Mouse (Mus musculus): ENCODE measurements at regions not wholly inside any gene's neighbourhood (a gene's known extent, or its start where the extent isn't known, plus 50 kb on each side); places are given as distances from the start of the nearest gene placed in this dataset.

DNA sequence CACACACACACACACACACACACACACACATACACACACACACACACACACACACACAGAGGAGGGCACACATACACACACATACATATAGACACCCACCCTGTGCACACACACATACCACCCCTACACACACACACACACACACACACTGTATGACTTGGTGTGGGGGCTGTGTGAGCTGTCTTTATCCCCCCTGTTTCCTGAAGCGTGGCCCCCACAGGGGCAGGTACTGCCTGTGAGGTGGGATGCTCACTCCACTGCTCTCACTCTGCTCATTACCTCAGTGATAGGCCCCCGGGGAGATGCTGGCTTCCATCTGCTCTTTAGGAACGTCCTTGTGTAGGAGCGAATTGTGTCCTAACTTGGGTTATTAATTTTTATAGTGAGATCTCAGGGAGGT is 157.7 kb downstream of the Ifng start:
- Histone ChIP-seq H3K4me1 (replicated peaks; ENCODE audit: control insufficient read depth, insufficient read depth, low read length) (no peaks in the 10 kb centered on the region; the same call in 1 of the 2 replicates), H3K27ac (ENCODE audit: control insufficient read depth, insufficient read depth, low read length) (no peak overlapping the region), H3K27me3 (ENCODE audit: control insufficient read depth, insufficient read depth, low read length) (no peaks in the 10 kb centered on the region), H3K36me3 (ENCODE audit: control insufficient read depth, insufficient read depth, low read length) (no peaks in the 10 kb centered on the region), H3K4me3 (ENCODE audit: control insufficient read depth, insufficient read depth, low read length) (no peak overlapping the region)
- TF ChIP-seq POLR2A (IDR thresholded peaks at IDR 0.05; ENCODE audit: control insufficient read depth, extremely low read depth, insufficient read depth, low read length, poor library complexity) (no peak), CTCF (IDR thresholded peaks at IDR 0.05; ENCODE audit: borderline replicate concordance, control insufficient read depth, extremely low read depth, insufficient read depth, low read length, poor library complexity) (no peak)
- WGBS = 92% methylated on average over 4 of the region's 4 CpGs
- DNase-seq = no peak

DNA sequence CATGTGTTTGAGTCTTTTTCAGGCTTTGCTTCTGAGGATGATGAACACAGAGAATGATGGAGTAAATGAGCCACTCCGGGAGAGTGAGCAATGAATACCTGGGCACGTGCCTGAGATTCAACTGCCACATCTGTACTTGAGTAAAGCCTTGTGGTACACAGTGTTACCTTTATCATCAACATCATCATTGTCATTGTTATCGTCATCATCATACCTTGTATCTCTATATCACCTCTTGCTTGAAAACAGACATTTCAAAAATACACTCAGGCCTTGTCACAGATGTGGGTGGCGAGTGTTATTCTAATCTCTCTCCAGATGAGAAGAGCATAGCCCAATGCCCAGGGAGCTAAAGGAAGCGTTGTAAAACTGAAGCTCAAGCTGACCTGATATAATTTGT is 158.4 kb downstream of the Ifng start:
- Histone ChIP-seq H3K36me3 (ENCODE audit: control insufficient read depth, insufficient read depth, low read length) (no peaks in the 10 kb centered on the region), H3K4me3 (ENCODE audit: control insufficient read depth, insufficient read depth, low read length) (no peak overlapping the region), H3K27ac (ENCODE audit: control insufficient read depth, insufficient read depth, low read length) (no peak overlapping the region), H3K4me1 (replicated peaks; ENCODE audit: control insufficient read depth, insufficient read depth, low read length) (no peaks in the 10 kb centered on the region; the same call in none of the 2 replicates), H3K27me3 (ENCODE audit: control insufficient read depth, insufficient read depth, low read length) (no peaks in the 10 kb centered on the region)
- no peak for DNase-seq
- 28% methylated on average over 5 of the region's 5 CpGs for WGBS
- TF ChIP-seq CTCF (IDR thresholded peaks at IDR 0.05; ENCODE audit: borderline replicate concordance, control insufficient read depth, extremely low read depth, insufficient read depth, low read length, poor library complexity) (no peak), POLR2A (IDR thresholded peaks at IDR 0.05; ENCODE audit: control insufficient read depth, extremely low read depth, insufficient read depth, low read length, poor library complexity) (no peak)

DNA sequence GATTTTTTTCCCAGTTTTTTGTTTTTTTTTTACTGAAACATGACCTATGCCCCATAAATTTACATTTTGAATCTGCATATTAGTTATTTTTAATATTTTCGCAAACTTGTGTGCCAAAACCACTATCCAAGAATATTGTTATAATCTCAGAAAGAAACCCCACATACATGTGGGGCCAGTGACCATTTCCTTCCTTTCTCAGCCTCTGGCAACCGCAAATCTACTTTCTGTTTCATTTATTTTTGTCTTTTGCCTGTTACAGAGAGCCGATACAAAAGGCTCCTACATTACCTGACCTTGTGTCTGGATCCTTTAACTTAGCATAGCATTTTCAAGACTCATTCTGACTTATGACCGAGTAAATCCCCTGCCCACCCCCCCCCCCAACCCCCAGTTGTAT is 158.8 kb downstream of the Ifng start:
- WGBS = 10% methylated on average over 4 of the region's 4 CpGs
- no peaks in the 10 kb centered on the region; the same call in none of the 2 replicates for H3K4me1 ChIP-seq (replicated peaks; ENCODE audit: control insufficient read depth, insufficient read depth, low read length)
- no peak overlapping the region for H3K4me3 ChIP-seq (ENCODE audit: control insufficient read depth, insufficient read depth, low read length)
- no peak overlapping the region for H3K27ac ChIP-seq (ENCODE audit: control insufficient read depth, insufficient read depth, low read length)
- TF ChIP-seq CTCF (IDR thresholded peaks at IDR 0.05; ENCODE audit: borderline replicate concordance, control insufficient read depth, extremely low read depth, insufficient read depth, low read length, poor library complexity) (no peak), POLR2A (IDR thresholded peaks at IDR 0.05; ENCODE audit: control insufficient read depth, extremely low read depth, insufficient read depth, low read length, poor library complexity) (no peak)
- no peaks in the 10 kb centered on the region for H3K27me3 ChIP-seq (ENCODE audit: control insufficient read depth, insufficient read depth, low read length)
- DNase-seq = no peak
- H3K36me3 ChIP-seq (ENCODE audit: control insufficient read depth, insufficient read depth, low read length) = no peaks in the 10 kb centered on the region

DNA sequence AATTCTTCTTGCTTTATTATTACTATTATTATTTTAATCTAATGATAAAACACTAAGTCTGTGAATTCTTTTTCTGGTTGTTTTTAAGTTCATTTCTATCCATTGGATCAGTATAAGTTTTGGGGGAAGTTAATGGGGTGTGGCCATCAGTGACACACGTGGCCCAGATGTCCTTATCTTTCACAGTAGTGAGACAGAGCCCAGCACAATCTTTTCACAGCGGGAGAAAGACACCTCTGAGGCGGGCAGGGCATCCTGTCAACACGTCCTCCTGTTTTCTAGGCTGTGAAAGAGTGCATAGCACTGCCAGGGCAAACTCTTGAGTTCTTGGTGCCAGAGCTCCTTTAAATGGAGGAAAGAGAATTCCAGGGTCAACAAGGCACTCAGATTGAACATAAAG is 162.1 kb downstream of the Ifng start:
- H3K36me3 ChIP-seq (ENCODE audit: control insufficient read depth, insufficient read depth, low read length) = no peaks in the 10 kb centered on the region
- DNase-seq = no peak
- H3K27me3 ChIP-seq (ENCODE audit: control insufficient read depth, insufficient read depth, low read length) = no peaks in the 10 kb centered on the region
- 64% methylated on average over 4 of the region's 4 CpGs for WGBS
- H3K27ac ChIP-seq (ENCODE audit: control insufficient read depth, insufficient read depth, low read length) = no peak overlapping the region
- H3K4me1 ChIP-seq (replicated peaks; ENCODE audit: control insufficient read depth, insufficient read depth, low read length) = no peaks in the 10 kb centered on the region; the same call in none of the 2 replicates
- no peak overlapping the region for H3K4me3 ChIP-seq (ENCODE audit: control insufficient read depth, insufficient read depth, low read length)
- TF ChIP-seq POLR2A (IDR thresholded peaks at IDR 0.05; ENCODE audit: control insufficient read depth, extremely low read depth, insufficient read depth, low read length, poor library complexity) = no peak
- TF ChIP-seq CTCF (IDR thresholded peaks at IDR 0.05; ENCODE audit: borderline replicate concordance, control insufficient read depth, extremely low read depth, insufficient read depth, low read length, poor library complexity) = no peak

DNA sequence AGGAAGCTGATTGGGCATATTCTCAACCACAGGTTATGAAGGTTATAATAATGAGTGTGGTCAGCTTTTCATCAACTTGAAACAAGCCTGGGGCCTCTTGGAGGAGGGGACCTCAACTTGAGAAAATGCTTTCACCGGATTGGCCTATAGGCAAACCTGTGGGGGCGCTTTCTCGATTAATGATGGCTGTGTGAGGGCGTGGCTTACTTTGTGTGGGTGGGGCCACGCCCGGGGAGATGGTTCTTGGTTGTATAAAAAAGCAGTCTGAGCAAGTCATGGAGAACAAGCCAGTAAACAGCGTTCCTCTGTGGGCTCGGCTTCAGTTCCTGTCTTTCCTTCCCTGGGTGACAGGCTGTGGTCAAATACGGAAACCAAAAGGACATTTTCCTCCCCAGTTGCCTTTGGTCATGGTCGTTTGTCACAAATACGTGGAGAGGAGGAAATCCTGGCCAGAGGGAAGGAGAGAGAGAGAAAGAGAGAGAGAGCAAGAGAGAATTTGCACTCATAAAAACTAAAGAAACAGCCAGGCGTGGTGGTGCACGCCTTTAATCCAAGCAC is 163.1 kb downstream of the Ifng start:
- H3K4me1 ChIP-seq (replicated peaks; ENCODE audit: control insufficient read depth, insufficient read depth, low read length) = no peaks in the 10 kb centered on the region; the same call in none of the 2 replicates
- TF ChIP-seq POLR2A (IDR thresholded peaks at IDR 0.05; ENCODE audit: control insufficient read depth, extremely low read depth, insufficient read depth, low read length, poor library complexity) (no peak), CTCF (IDR thresholded peaks at IDR 0.05; ENCODE audit: borderline replicate concordance, control insufficient read depth, extremely low read depth, insufficient read depth, low read length, poor library complexity) (no peak)
- 72% methylated on average over 13 of the region's 13 CpGs for WGBS
- no peak overlapping the region for H3K4me3 ChIP-seq (ENCODE audit: control insufficient read depth, insufficient read depth, low read length)
- no peaks in the 10 kb centered on the region for H3K27me3 ChIP-seq (ENCODE audit: control insufficient read depth, insufficient read depth, low read length)
- H3K27ac ChIP-seq (ENCODE audit: control insufficient read depth, insufficient read depth, low read length) = no peak overlapping the region
- no peak for DNase-seq
- H3K36me3 ChIP-seq (ENCODE audit: control insufficient read depth, insufficient read depth, low read length) = no peaks in the 10 kb centered on the region

DNA sequence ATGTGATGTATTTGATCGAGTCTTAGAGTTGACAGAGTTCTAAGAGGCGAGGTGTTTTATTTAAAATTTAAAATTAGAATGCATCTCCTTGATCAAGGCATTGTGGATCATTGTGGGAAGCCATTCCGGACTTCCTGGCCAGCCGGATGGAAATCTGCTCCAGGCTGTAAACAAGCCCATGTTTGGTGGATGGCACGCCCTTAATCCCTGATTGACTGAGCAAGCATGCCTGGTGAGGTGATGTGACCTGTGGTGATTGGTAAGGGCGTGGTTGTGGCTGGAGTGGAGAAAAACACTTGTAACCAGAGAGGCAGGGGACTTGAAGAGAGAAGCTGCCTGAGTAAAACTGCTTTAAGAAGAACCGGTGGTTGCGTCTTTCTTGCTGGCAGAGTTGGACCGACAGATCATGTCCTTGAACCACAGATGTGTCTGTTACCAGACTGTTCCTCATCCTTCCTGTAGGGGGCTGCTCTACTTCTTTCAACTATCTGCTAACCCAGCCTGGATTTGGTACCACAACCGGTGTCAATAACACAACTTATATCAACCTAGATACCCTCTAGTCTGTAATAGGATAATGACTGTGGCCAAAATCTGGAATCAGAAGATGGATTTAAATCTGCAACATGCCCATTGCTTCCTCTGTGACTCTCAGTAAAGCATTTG is 164.4 kb downstream of the Ifng start:
- Histone ChIP-seq H3K27ac (ENCODE audit: control insufficient read depth, insufficient read depth, low read length) (no peak overlapping the region), H3K4me1 (replicated peaks; ENCODE audit: control insufficient read depth, insufficient read depth, low read length) (no peaks in the 10 kb centered on the region; the same call in 1 of the 2 replicates), H3K27me3 (ENCODE audit: control insufficient read depth, insufficient read depth, low read length) (no peaks in the 10 kb centered on the region), H3K36me3 (ENCODE audit: control insufficient read depth, insufficient read depth, low read length) (no peaks in the 10 kb centered on the region), H3K4me3 (ENCODE audit: control insufficient read depth, insufficient read depth, low read length) (no peak overlapping the region)
- TF ChIP-seq POLR2A (IDR thresholded peaks at IDR 0.05; ENCODE audit: control insufficient read depth, extremely low read depth, insufficient read depth, low read length, poor library complexity) (no peak), CTCF (IDR thresholded peaks at IDR 0.05; ENCODE audit: borderline replicate concordance, control insufficient read depth, extremely low read depth, insufficient read depth, low read length, poor library complexity) (no peak)
- 96% methylated on average over 10 of the region's 10 CpGs for WGBS
- DNase-seq = peak; percentile 11
